In the genomic region with DNA sequence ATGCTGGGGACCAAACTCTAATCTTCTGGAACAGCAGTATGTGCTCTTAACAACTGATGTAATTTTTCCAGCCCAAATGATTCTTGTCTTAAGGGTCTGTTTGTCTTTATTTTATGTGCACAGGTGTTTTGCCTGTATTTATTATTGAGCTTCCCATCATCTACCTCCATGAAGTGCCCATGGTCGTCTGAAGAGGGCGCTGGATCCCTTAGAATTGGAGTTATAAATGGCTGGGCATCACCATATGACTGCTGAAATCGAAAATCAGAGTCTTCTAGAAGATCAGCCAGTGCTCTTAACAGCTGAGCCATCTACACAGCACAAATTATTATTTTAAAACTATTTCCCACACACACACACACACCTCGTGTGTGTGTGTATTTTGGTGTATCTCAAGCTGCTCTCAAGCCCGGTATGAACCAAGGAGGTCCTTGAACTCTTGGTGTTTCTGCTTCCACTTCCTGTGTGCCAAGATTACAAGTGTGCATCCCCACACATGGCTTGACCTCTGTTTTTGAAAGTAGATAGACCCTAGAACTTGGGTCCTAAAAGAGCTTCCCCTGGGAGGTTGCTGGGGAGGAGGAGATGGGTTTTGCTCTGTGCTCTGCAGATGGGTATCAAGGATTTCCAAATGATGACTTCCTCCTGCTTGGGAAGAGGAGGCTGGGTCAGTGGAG, we compare ENCODE assay signal across 8 mouse cellular contexts. TPM values are rescaled to one million over a fixed set of nuclear protein-coding genes. Genes with fewer than 3 reads are reported as not detected.
DNase-seq lines count a peak whose midpoint lies in the region; ATAC-seq and TF ChIP-seq lines count a peak whose summit lies in the region.

No protein-coding gene starts in this region.

- H3K27me3 ChIP-seq in kidney, adult 2 months (replicated peaks; ENCODE audit: control insufficient read depth, insufficient read depth, low read length) = no peaks in the 10 kb centered on the region

- peak; percentile 47; the same call in 1 of the 2 replicates for TF ChIP-seq CTCF in kidney, adult 2 months (conservative IDR thresholded peaks at IDR 0.05; ENCODE audit: insufficient read depth, insufficient read length, low read depth, low read length)

- ATAC-seq in CD4-positive, CD25-positive, alpha-beta regulatory T cell, adult 4 months = peak; percentile 6

- peak; percentile 33 for DNase-seq in kidney, adult 2 months
- no peak for DNase-seq in kidney, adult 8-10 months
- peak; percentile 68 for DNase-seq in ZHBTc4 (ENCODE audit: low read depth, low spot score)
- DNase-seq in layer of hippocampus, adult 9-10 months (ENCODE audit: low spot score) = peak; percentile 62
- peak; percentile 43 for DNase-seq in right cerebral cortex, postnatal 4 days
- no peak for DNase-seq in spleen, postnatal 14 days (ENCODE audit: low spot score in 2 of 2)
- no peak for DNase-seq in gastrocnemius, postnatal 14 days

- H3K4me3 ChIP-seq in kidney, adult 2 months (ENCODE audit: insufficient read depth, low read depth, low read length) = no peak overlapping the region

- no peaks in the 10 kb centered on the region for H3K36me3 ChIP-seq in kidney, adult 2 months (ENCODE audit: control insufficient read depth, insufficient read depth, low read length)

- H3K4me1 ChIP-seq in kidney, adult 2 months (ENCODE audit: control insufficient read depth, insufficient read depth, low read length) = no peaks in the 10 kb centered on the region; the same call in 1 of the 2 replicates

- intact Hi-C loops in gastrocnemius, postnatal 14 days (cut with DNase I; ENCODE audit: low total_unique reads) = loop anchor here (5.0 kb wide), 1 partner anchor 101 kb away; no protein-coding TSS in a partner anchor

- 19% methylated on average over 5 of the region's 5 CpGs for WGBS in kidney, adult 2 months

- H3K27ac ChIP-seq in kidney, adult 2 months (ENCODE audit: insufficient read depth, low read depth, low read length) = no peak overlapping the region

- no peak for TF ChIP-seq POLR2A in kidney, adult 2 months (IDR thresholded peaks at IDR 0.05; ENCODE audit: low read depth, low read length)

RNA-seq across cellular contexts. Expression of gene Zfp541, which starts 5.0 kb away (rescaled TPM):
- 0.03 TPM in 1 of 2 replicates, not detected in the other for polyA plus RNA-seq in kidney, adult 2 months (2012; rRNA removed)
- not detected for polyA plus RNA-seq in CD4-positive, CD25-positive, alpha-beta regulatory T cell, adult 4 months (2017; shearing (Covaris generic))
- total RNA-seq in gastrocnemius, postnatal 14 days (2021) = not detected

RNA-seq across cellular contexts. Expression of gene Bicra, which starts 8.9 kb away (rescaled TPM):
- polyA plus RNA-seq in kidney, adult 2 months (2012; rRNA removed) = 7.9 and 8.6 TPM in 2 replicates
- 1 to 10 TPM; 3.6 to 3.9 TPM for polyA plus RNA-seq in CD4-positive, CD25-positive, alpha-beta regulatory T cell, adult 4 months (2017; shearing (Covaris generic))
- 1 to 10 TPM; 7.9 to 8.8 TPM for total RNA-seq in gastrocnemius, postnatal 14 days (2021)

RNA-seq across cellular contexts. Expression of gene Napa, which starts 41.7 kb away (rescaled TPM):
- 177 and 207 TPM in 2 replicates for polyA plus RNA-seq in kidney, adult 2 months (2012; rRNA removed)
- polyA plus RNA-seq in CD4-positive, CD25-positive, alpha-beta regulatory T cell, adult 4 months (2017; shearing (Covaris generic)) = 100 to 1,000 TPM; 198 to 297 TPM
- total RNA-seq in gastrocnemius, postnatal 14 days (2021) = 100 to 1,000 TPM; 102 to 107 TPM

Comparison
In these comparisons a context has a peak if more than half of its experiments do, and no peak if none do; other contexts are left out.
1. DNase-seq: peak in kidney, adult 2 months (single experiment), ZHBTc4 (single experiment), layer of hippocampus, adult 9-10 months (single experiment) and right cerebral cortex, postnatal 4 days (single experiment); none in kidney, adult 8-10 months (0 of 2), spleen, postnatal 14 days (0 of 2) and gastrocnemius, postnatal 14 days (single experiment).